Mouse (Mus musculus) hindbrain, embryonic 13.5 days (tissue): ENCODE measurements around the gene Capn1. TPM values are rescaled to one million over a fixed set of nuclear protein-coding genes. Genes with fewer than 3 reads are reported as not detected.

ENCODE experiments used
- ATAC-seq: fragments of 200-750 bp; cut with Nextera tagmentation; 2 replicates; pipeline ENCODE4 v1.8.0; 2017; ENCODE audit warnings: moderate TSS enrichment; ENCODE audit not compliant: low FRiP score
- H3K27ac ChIP-seq: fragments of 300-500 bp; sonication (generic); 2 replicates; pipeline ENCODE4 v1.5.1; 2015; ENCODE audit warnings: inconsistent platforms, mild to moderate bottlenecking, moderate library complexity
- H3K27me3 ChIP-seq: fragments of 300-500 bp; sonication (generic); 2 replicates; pipeline ENCODE4 v1.6.1; 2015; ENCODE audit warnings: mild to moderate bottlenecking, inconsistent platforms
- H3K36me3 ChIP-seq: fragments of 300-500 bp; sonication (generic); 2 replicates; pipeline ENCODE4 v1.6.1; 2015; ENCODE audit warnings: mild to moderate bottlenecking, inconsistent platforms
- H3K4me1 ChIP-seq: fragments of 300-500 bp; sonication (generic); replicated peaks from 2 replicates; pipeline ENCODE4 v1.6.1; 2015; ENCODE audit warnings: inconsistent platforms
- H3K4me2 ChIP-seq: fragments of 300-500 bp; sonication (generic); 2 replicates; pipeline ENCODE4 v1.6.1; 2015; ENCODE audit warnings: inconsistent platforms, mild to moderate bottlenecking, moderate library complexity
- H3K4me3 ChIP-seq: fragments of 300-500 bp; sonication (generic); 2 replicates; pipeline ENCODE4 v1.5.1; 2015; ENCODE audit warnings: mild to moderate bottlenecking, inconsistent platforms
- H3K9ac ChIP-seq: fragments of 300-500 bp; sonication (generic); 2 replicates; pipeline ENCODE4 v1.6.1; 2015; ENCODE audit warnings: mild to moderate bottlenecking, inconsistent platforms
- H3K9me3 ChIP-seq: fragments of 300-500 bp; sonication (generic); 2 replicates; pipeline ENCODE4 v1.6.1; 2016; ENCODE audit warnings: inconsistent platforms
- WGBS: fragments of 180-500 bp; shearing (Covaris S2); methylation state at CpG from one replicate; pipeline ENCODE4 v1.1.7; 2015; 5-methylcytosine and 5-hydroxymethylcytosine counted together
- microRNA-seq: library from miRNA; unstranded; fragments of <30 nt; microRNA quantifications from one replicate; pipeline ENCODE4, GENCODE M21; 2016
- polyA plus RNA-seq: library from polyadenylated mRNA; unstranded; fragments of >200 nt; fragmentation: Nextera tagmentation; extraction: Ambion mirVana; gene quantifications from 2 replicates; pipeline ENCODE4 v1.2.1, GENCODE M21; 2015

Gene Capn1
- polyA plus RNA-seq, 1 experiment from 2014 or later: 3.3 TPM

DNA sequence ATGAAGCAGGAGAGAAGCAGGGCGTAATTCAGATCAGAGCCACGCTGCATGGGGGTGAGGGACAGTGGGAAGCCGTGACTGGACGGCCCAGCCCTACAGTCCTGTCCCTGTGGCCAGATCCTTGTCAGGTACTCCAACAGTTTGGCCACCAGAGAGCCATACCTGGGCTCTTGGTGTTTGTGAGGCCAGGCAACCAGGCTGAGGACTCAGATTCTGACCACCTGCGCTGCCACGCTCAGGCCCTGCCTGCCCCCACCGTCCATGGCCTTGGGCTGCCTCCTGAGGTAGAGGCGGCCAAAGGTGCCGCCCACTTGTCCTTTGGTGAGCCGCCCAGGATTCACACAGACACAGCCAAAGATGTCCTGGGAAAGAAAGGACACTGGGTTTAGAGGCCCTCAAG is 75.0 kb downstream of the Capn1 start:
- no peak overlapping the region for H3K4me2 ChIP-seq
- ATAC-seq: no peak
- H3K4me3 ChIP-seq: no peak overlapping the region
- H3K36me3 ChIP-seq: peaks cover 13% of the 10 kb centered on the region
- peak overlapping the region; percentile 36; the same call in 1 of the 2 replicates for H3K27ac ChIP-seq
- 96% methylated on average over 10 of the region's 10 CpGs for WGBS
- H3K27me3 ChIP-seq: no peaks in the 10 kb centered on the region
- peaks cover 30% of the 10 kb centered on the region for H3K4me1 ChIP-seq
- no peak overlapping the region for H3K9ac ChIP-seq
- no peaks in the 10 kb centered on the region for H3K9me3 ChIP-seq

DNA sequence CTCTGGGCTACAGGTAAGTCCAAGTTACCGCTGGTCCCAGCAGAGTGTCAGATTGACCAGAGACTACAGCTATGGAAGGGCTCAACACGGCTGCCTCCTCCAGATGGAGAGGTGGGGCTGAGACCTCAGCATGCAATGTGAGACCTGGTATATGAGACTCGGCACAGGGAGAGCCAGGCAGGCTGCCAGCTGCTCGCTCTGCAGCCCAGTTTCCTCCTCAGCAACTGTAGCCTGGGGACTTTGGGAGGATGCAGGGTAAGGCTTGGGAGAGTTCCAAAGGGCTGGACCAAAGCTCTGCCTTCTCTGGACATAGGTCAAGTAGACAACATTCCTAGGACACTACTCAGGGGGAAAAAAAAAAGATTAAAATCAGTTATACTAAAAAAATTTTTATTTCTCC is 75.5 kb downstream of the Capn1 start:
- 54% methylated on average over 4 of the region's 4 CpGs for WGBS
- Histone ChIP-seq H3K4me2 (no peak overlapping the region), H3K4me3 (no peak overlapping the region), H3K9me3 (no peaks in the 10 kb centered on the region), H3K27me3 (no peaks in the 10 kb centered on the region), H3K36me3 (peaks cover 13% of the 10 kb centered on the region), H3K9ac (no peak overlapping the region), H3K4me1 (peaks cover 29% of the 10 kb centered on the region), H3K27ac (peak overlapping the region; percentile 80; the same call in 1 of the 2 replicates)
- no peak for ATAC-seq

- Histone ChIP-seq H3K9me3 (no peaks in the 10 kb centered on the region), H3K4me2 (no peak overlapping the region), H3K27me3 (no peaks in the 10 kb centered on the region), H3K4me3 (no peak overlapping the region), H3K36me3 (peaks cover 13% of the 10 kb centered on the region), H3K27ac (peak overlapping the region; percentile 80), H3K9ac (no peak overlapping the region), H3K4me1 (peaks cover 26% of the 10 kb centered on the region)
- ATAC-seq: no peak
- 76% methylated on average over 5 of the region's 5 CpGs for WGBS
Observed at GRCm38 (mm10) chr19:5939715-5940114, 76.0 kb downstream of the Capn1 start.

Small RNA genes lying within 50 kb of the gene (microRNA-seq; reads per million reads assigned to microRNA genes)
- 1.4 reads per million for gene Mir6988

Other genes with a start within 250 kb of the Capn1 start
- 67.6 and 72.4 TPM in 2 replicates for gene Scyl1, start 244.5 kb downstream of the Capn1 start, polyA plus RNA-seq
- gene Frmd8, start 140.6 kb downstream of the Capn1 start, polyA plus RNA-seq: 17.5 and 19.3 TPM in 2 replicates
- 2.6 and 2.8 TPM in 2 replicates for gene Slc25a45, start 138.1 kb downstream of the Capn1 start, polyA plus RNA-seq
- 15.2 and 15.9 TPM in 2 replicates for gene Tigd3, start 121.7 kb downstream of the Capn1 start, polyA plus RNA-seq
- 128 and 137 TPM in 2 replicates for gene Dpf2, start 102.9 kb downstream of the Capn1 start, polyA plus RNA-seq
- 11.5 and 12.4 TPM in 2 replicates for gene Cdc42ep2, start 91.1 kb downstream of the Capn1 start, polyA plus RNA-seq
- gene Pola2, start 51.7 kb downstream of the Capn1 start, polyA plus RNA-seq: 22.6 and 24.2 TPM in 2 replicates
- gene Slc22a20, start 29.8 kb downstream of the Capn1 start, polyA plus RNA-seq: not detected in 2 replicates
- gene Syvn1, start 30.7 kb upstream of the Capn1 start, polyA plus RNA-seq: 30.6 and 33.0 TPM in 2 replicates
- 64.6 and 68.9 TPM in 2 replicates for gene Mrpl49, start 41.9 kb upstream of the Capn1 start, polyA plus RNA-seq
- 648 and 656 TPM in 2 replicates for gene Fau, start 41.9 kb upstream of the Capn1 start, polyA plus RNA-seq
- 30.7 and 34.7 TPM in 2 replicates for gene Znhit2, start 45.3 kb upstream of the Capn1 start, polyA plus RNA-seq
- 50.4 and 51.6 TPM in 2 replicates for gene Tm7sf2, start 52.5 kb upstream of the Capn1 start, polyA plus RNA-seq
- 81.8 and 85.5 TPM in 2 replicates for gene Vps51, start 61.3 kb upstream of the Capn1 start, polyA plus RNA-seq
- not detected in 2 replicates for gene Tmem262, start 64.1 kb upstream of the Capn1 start, polyA plus RNA-seq
- gene Gm28374, start 66.4 kb upstream of the Capn1 start, polyA plus RNA-seq: 1.1 and 2.3 TPM in 2 replicates
- gene Zfpl1, start 69.1 kb upstream of the Capn1 start, polyA plus RNA-seq: 79.2 and 82.5 TPM in 2 replicates
- 8.2 and 9.2 TPM in 2 replicates for gene Cdca5, start 69.1 kb upstream of the Capn1 start, polyA plus RNA-seq
- not detected in 2 replicates for gene AC131692.1, start 78.5 kb upstream of the Capn1 start, polyA plus RNA-seq
- 0.27 and 0.30 TPM in 2 replicates for gene Naaladl1, start 89.9 kb upstream of the Capn1 start, polyA plus RNA-seq
- gene Sac3d1, start 102.8 kb upstream of the Capn1 start, polyA plus RNA-seq: 43.0 and 43.6 TPM in 2 replicates
- 55.7 and 58.3 TPM in 2 replicates for gene Snx15, start 112.4 kb upstream of the Capn1 start, polyA plus RNA-seq
- gene Batf2, start 125.1 kb upstream of the Capn1 start, polyA plus RNA-seq: not detected in 2 replicates
- 128 and 133 TPM in 2 replicates for gene Arl2, start 125.7 kb upstream of the Capn1 start, polyA plus RNA-seq
- gene Majin, start 168.5 kb upstream of the Capn1 start, polyA plus RNA-seq: not detected in 2 replicates
- 0.27 TPM in 1 of 2 replicates, not detected in the other for gene Gpha2, start 210.5 kb upstream of the Capn1 start, polyA plus RNA-seq
- gene Ppp2r5b, start 220.0 kb upstream of the Capn1 start, polyA plus RNA-seq: 93.8 and 98.3 TPM in 2 replicates
- 11.6 and 11.7 TPM in 2 replicates for gene Atg2a, start 225.8 kb upstream of the Capn1 start, polyA plus RNA-seq